Mouse (Mus musculus) lung, postnatal 0 days (tissue): ENCODE measurements around the gene Akap12. TPM values are rescaled to one million over a fixed set of nuclear protein-coding genes. Genes with fewer than 3 reads are reported as not detected.

Experiments used
- ATAC-seq: fragments of 200-750 bp; cut with Nextera tagmentation; 2 replicates; pipeline ENCODE4 v1.8.0; 2017; ENCODE audit warnings: moderate library complexity
- DNase-seq: peaks from one replicate; pipeline ENCODE4 v3.0.0-alpha.2; 2016; ENCODE audit warnings: low spot score
- H3K27ac ChIP-seq: fragments of 300-500 bp; sonication (generic); 2 replicates; pipeline ENCODE4 v1.5.1; 2014; ENCODE audit warnings: antibody characterized with exemption, mild to moderate bottlenecking, low read length, mixed read lengths
- H3K27me3 ChIP-seq: fragments of 300-500 bp; sonication (generic); replicated peaks from 2 replicates; pipeline ENCODE4 v1.6.1; 2014; ENCODE audit warnings: low read length, mixed read lengths; ENCODE audit not compliant: insufficient read depth
- H3K36me3 ChIP-seq: fragments of 300-500 bp; sonication (generic); 2 replicates; pipeline ENCODE4 v1.6.1; 2014; ENCODE audit warnings: low read length, mixed read lengths; ENCODE audit not compliant: insufficient read depth
- H3K4me1 ChIP-seq: fragments of 300-500 bp; sonication (generic); 2 replicates; pipeline ENCODE4 v1.6.1; 2014; ENCODE audit warnings: antibody characterized with exemption, low read depth, low read length, mixed read lengths; ENCODE audit not compliant: insufficient read depth
- H3K4me2 ChIP-seq: fragments of 300-500 bp; sonication (generic); replicated peaks from 2 replicates; pipeline ENCODE4 v1.6.1; 2014; ENCODE audit warnings: low read depth, mild to moderate bottlenecking, low read length, moderate library complexity, mixed read lengths
- H3K4me3 ChIP-seq: fragments of 300-500 bp; sonication (generic); 2 replicates; pipeline ENCODE4 v1.5.1; 2014; ENCODE audit warnings: low read depth, low read length
- H3K9ac ChIP-seq: fragments of 300-500 bp; sonication (generic); replicated peaks from 2 replicates; pipeline ENCODE4 v1.6.1; 2014; ENCODE audit warnings: low read depth, mild to moderate bottlenecking
- H3K9me3 ChIP-seq: fragments of 300-500 bp; sonication (generic); 2 replicates; pipeline ENCODE4 v1.6.1; 2016; ENCODE audit warnings: low read length, mixed read lengths
- CTCF ChIP-seq: IDR thresholded peaks from 2 replicates; pipeline ENCODE4 v1.5.1; 2016; ENCODE audit warnings: antibody characterized with exemption, mild to moderate bottlenecking
- EP300 ChIP-seq: IDR thresholded peaks from 2 replicates; pipeline ENCODE4 v1.6.1; 2016; ENCODE audit warnings: antibody characterized with exemption, mild to moderate bottlenecking, control low read depth
- WGBS: fragments of 180-500 bp; shearing (Covaris S2); extraction: QIAGEN DNeasy Blood & Tissue Kit; methylation state at CpG from one replicate; pipeline ENCODE4 v1.1.7; 2014; 5-methylcytosine and 5-hydroxymethylcytosine counted together
- polyA plus RNA-seq: library from polyadenylated mRNA; unstranded; fragments of >200 nt; fragmentation: Nextera tagmentation; extraction: Ambion mirVana; gene quantifications from 2 replicates; pipeline ENCODE4 v1.2.1, GENCODE M21; 2015

The Akap12 gene
- polyA plus RNA-seq, 1 experiment from 2014 or later = 49.7 TPM

DNA sequence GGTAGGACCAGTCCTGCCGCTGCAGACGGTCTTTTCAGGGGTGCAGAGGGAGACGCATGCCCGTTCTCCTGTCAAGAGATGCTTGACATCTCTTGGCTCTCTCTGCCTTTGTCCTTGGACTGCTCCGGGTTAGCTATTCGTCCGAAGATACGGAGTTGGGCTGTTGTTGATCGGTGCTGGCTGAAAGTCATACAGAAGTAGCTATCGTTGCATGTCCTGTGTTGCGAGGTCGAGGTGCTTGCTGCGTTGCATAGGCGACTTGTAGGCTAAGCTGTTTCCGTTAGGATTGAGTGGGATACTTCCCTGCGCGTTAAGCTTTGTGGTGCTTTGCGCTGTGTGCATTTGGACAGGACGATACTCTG is 122.2 kb downstream of the Akap12 start:
- H3K9ac ChIP-seq = peak overlapping the region; percentile 99
- TF ChIP-seq EP300 (no peak), CTCF (no peak)
- H3K4me1 ChIP-seq = peaks cover 15% of the 10 kb centered on the region; the same call in 1 of the 2 replicates
- ATAC-seq (no peak), DNase-seq (peak; percentile 45)
- H3K27me3 ChIP-seq = no peaks in the 10 kb centered on the region
- WGBS = under 1% methylated on average over 19 of the region's 19 CpGs
- H3K27ac ChIP-seq = peak overlapping the region; percentile 100
- H3K9me3 ChIP-seq = no peaks in the 10 kb centered on the region
- peak overlapping the region; percentile 89 for H3K4me2 ChIP-seq
- H3K36me3 ChIP-seq = no peaks in the 10 kb centered on the region; the same call in 1 of the 2 replicates
- peak overlapping the region; percentile 98 for H3K4me3 ChIP-seq

DNA sequence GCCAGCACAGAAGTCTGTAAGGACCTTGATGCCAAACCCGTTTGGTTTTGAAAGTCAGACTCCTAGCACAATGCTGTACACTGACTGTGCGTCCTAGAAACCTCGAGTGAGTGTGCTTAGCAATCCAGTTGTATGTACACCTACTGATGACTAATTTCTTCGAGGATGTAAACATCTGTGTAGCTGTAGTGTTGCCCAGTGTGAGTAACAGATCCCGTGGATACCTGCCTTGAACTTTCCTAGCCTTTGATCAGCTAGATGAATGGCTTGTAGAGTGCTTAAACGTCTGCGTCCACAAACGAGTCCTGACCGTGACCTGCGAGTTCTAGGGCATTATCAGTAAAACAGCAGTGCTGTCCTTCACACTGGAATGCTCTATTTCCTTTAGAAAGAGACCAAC is 122.9 kb downstream of the Akap12 start:
- Histone ChIP-seq H3K27ac (peak overlapping the region; percentile 100; the same call in 1 of the 2 replicates), H3K9ac (peak overlapping the region; percentile 99), H3K4me3 (peak overlapping the region; percentile 98), H3K36me3 (no peaks in the 10 kb centered on the region; the same call in none of the 2 replicates), H3K9me3 (no peaks in the 10 kb centered on the region), H3K4me2 (peak overlapping the region; percentile 89), H3K4me1 (peaks cover 15% of the 10 kb centered on the region; the same call in 1 of the 2 replicates), H3K27me3 (no peaks in the 10 kb centered on the region)
- 4% methylated on average over 10 of the region's 10 CpGs for WGBS
- peak; percentile 66 for DNase-seq
- TF ChIP-seq EP300 = no peak
- TF ChIP-seq CTCF = no peak
- ATAC-seq = no peak

DNA sequence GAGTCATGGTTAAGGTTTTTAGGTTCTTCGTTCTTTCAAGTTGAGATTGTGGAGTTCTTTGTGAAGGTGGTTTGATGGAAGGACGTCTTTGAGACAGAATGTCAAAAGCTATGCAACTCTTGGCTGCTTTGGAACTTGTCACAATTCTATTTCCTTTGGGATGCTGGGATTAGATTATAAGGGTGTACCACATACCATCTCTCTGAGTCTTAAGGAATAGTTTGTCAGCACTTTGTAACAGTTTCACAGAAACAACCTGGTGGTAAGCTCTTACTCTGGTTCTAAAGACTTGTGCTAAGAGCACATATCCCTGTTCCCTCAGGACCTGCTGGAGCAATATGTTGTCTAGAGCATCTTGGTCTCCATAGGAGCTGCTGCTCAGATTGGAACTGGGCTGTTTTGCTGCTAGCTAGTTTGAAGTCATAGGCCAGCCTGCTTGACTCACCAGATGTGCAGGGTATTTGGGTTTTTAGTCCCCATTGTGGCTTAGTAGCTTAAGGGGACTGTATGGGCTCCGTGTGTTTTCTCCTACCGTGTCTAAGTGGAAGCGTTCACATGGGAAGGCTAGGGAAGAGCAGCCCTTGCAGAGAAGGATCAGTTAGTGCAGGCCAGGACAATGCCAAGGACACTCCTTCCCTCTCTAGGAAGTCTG is 123.4 kb downstream of the Akap12 start:
- Histone ChIP-seq H3K27me3 (no peaks in the 10 kb centered on the region), H3K27ac (peak overlapping the region; percentile 100; the same call in 1 of the 2 replicates), H3K4me2 (peak overlapping the region; percentile 89), H3K4me1 (peaks cover 15% of the 10 kb centered on the region; the same call in 1 of the 2 replicates), H3K36me3 (no peaks in the 10 kb centered on the region; the same call in none of the 2 replicates), H3K9ac (0 out of 2 replicates have a peak overlapping the region, but pooled peaks have one; percentile 99), H3K4me3 (peak overlapping the region; percentile 98; the same call in 1 of the 2 replicates), H3K9me3 (no peaks in the 10 kb centered on the region)
- ATAC-seq (no peak), DNase-seq (no peak)
- TF ChIP-seq CTCF (no peak), EP300 (no peak)
- WGBS = 33% methylated on average over 5 of the region's 5 CpGs

DNA sequence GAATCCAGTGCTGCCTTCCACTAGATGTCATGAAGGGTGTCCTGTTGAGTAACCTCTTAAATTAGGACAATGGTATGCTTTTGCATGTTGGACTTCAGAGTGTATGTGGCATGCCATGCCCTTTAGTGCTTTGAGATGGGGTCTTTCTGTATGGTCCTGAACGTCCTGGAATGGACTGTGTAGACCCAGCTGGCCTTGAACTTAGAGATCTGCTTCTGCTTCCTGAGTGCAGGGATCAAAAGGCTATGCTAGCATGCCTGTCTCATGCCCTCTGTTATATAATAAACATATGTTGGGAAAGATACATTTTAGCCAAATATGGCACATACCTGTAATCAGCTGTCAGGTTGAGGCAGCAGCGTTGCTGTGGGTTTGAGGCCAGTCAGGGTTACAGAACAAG is 124.4 kb downstream of the Akap12 start:
- TF ChIP-seq CTCF = no peak
- H3K4me3 ChIP-seq = no peak overlapping the region
- no peak overlapping the region for H3K27ac ChIP-seq
- no peaks in the 10 kb centered on the region for H3K27me3 ChIP-seq
- no peak for DNase-seq
- no peak overlapping the region for H3K9ac ChIP-seq
- no peak for ATAC-seq
- H3K4me2 ChIP-seq = no peak overlapping the region
- H3K36me3 ChIP-seq = no peaks in the 10 kb centered on the region; the same call in none of the 2 replicates
- H3K9me3 ChIP-seq = no peaks in the 10 kb centered on the region
- peaks cover 16% of the 10 kb centered on the region; the same call in 1 of the 2 replicates for H3K4me1 ChIP-seq
- 42% methylated on average over 2 of the region's 2 CpGs for WGBS

DNA sequence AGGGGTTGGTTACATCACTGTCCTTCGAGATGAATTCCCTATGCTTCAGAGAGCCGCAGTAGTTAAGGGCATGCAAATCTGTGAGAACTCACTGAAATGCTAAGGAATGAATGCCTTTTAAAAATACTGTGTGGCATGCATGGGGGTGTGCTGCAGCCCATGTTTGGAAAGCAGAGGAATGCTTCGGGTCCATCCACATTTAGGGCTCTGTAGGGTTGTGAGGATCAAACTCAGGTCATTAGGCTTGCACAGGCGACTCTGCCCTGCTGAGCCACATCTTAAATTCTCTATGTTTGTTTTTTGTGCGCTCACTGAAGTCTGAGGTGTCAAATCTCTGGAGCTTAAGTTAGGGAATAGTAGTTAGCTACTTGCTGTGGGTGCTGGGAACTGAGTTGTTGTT is 124.9 kb downstream of the Akap12 start:
- WGBS = 60% methylated on average over 5 of the region's 5 CpGs
- no peak for ATAC-seq

DNA sequence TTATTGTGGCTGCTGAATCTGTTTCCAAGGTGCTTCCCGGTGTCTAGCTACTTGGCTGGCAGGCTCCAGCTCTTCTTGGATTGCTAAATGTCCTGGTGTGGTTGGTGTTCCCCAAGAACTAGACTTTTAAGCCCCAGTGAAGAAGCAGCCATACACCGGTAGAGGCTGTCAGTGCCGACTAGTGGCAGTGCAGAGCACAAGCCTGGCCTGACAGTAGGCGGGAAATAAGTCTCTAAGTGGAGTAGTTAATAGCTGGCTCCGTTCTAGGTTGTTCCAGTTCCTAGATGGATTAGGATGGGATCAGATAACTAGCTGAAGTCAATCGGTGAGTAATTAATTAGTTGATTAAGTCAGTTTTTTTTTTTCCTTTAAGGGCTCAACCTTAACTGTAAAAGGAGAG is 125.7 kb downstream of the Akap12 start:
- whole genome bisulfite sequencing = 27% methylated on average over 6 of the region's 6 CpGs
- H3K4me2 ChIP-seq = no peak overlapping the region
- no peak overlapping the region for H3K4me3 ChIP-seq
- DNase-seq (peak; percentile 61), ATAC-seq (no peak)
- H3K4me1 ChIP-seq = peaks cover 18% of the 10 kb centered on the region; the same call in 1 of the 2 replicates
- no peak overlapping the region for H3K27ac ChIP-seq
- no peaks in the 10 kb centered on the region; the same call in none of the 2 replicates for H3K36me3 ChIP-seq
- TF ChIP-seq CTCF (peak; percentile 82), EP300 (no peak)
- no peaks in the 10 kb centered on the region for H3K9me3 ChIP-seq
- H3K27me3 ChIP-seq = no peaks in the 10 kb centered on the region
- H3K9ac ChIP-seq = no peak overlapping the region

More for the DNA sequence above, 124.9 kb downstream of the Akap12 start:
- no peak overlapping the region for H3K27ac ChIP-seq
- no peak overlapping the region for H3K9ac ChIP-seq
- H3K36me3 ChIP-seq = no peaks in the 10 kb centered on the region; the same call in none of the 2 replicates
- no peak overlapping the region for H3K4me3 ChIP-seq
- peaks cover 18% of the 10 kb centered on the region; the same call in 1 of the 2 replicates for H3K4me1 ChIP-seq
- H3K27me3 ChIP-seq = no peaks in the 10 kb centered on the region
- no peak overlapping the region for H3K4me2 ChIP-seq
- TF ChIP-seq EP300 (no peak), CTCF (no peak)
- DNase-seq = no peak
- no peaks in the 10 kb centered on the region for H3K9me3 ChIP-seq
